Mouse (Mus musculus) brain, embryonic 14.5 days (tissue): ENCODE results near the gene Vps8.

ENCODE experiments used
- CTCF ChIP-seq: fragments of 200-500 bp; IDR thresholded peaks from 2 replicates; pipeline ENCODE4 v1.5.1; 2012; ENCODE audit warnings: inconsistent platforms, mild to moderate bottlenecking, moderate library complexity, borderline replicate concordance; ENCODE audit not compliant: insufficient read depth, insufficient read length; ENCODE audit errors: extremely low read depth
- POLR2A ChIP-seq: fragments of 200-500 bp; IDR thresholded peaks from 2 replicates; pipeline ENCODE4 v1.6.1; 2012; ENCODE audit warnings: mild to moderate bottlenecking, inconsistent platforms, borderline replicate concordance; ENCODE audit not compliant: poor library complexity, insufficient read depth, insufficient read length, severe bottlenecking; ENCODE audit errors: extremely low read depth

DNA sequence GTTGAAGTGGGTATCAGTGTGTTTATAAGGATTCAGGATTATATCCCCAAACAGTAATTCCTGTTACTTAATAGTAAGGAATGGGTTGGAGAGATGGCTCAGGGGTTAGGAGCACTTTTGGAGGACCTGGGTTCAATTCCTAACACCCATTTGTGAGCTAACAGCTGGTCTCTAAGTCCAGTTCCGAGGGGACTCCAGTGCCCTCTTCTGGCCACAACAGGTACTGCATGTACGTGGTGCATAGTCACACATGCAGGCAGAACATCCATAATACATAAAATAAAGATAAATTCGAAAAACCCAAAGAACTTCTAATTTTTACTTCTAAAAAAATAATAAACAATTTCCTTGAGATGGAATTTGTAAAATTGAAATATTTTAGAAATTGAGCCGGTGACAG, 47.5 kb downstream of the Vps8 start:
- peak; percentile 63; the same call in 1 of the 2 replicates for TF ChIP-seq CTCF
- TF ChIP-seq POLR2A: no peak
